Mouse (Mus musculus) midbrain, embryonic 11.5 days (tissue): ENCODE measurements around the gene Gm28778. TPM values are rescaled to one million over a fixed set of nuclear protein-coding genes. Genes with fewer than 3 reads are reported as not detected.
"Not testable (repeated sequence)": the region's sequence is repeated elsewhere in the genome, so short reads cannot be mapped to it uniquely, and the experiment has no call there.

Experiments used
- ATAC-seq: fragments of 200-750 bp; cut with Nextera tagmentation; 2 replicates; pipeline ENCODE4 v1.8.0; 2017; ENCODE audit warnings: moderate TSS enrichment, moderate library complexity; ENCODE audit not compliant: low FRiP score
- DNase-seq: peaks from one replicate; pipeline ENCODE4 v3.0.0; 2015; ENCODE audit warnings: low spot score; ENCODE audit errors: missing footprints
- H3K27ac ChIP-seq: fragments of 300-500 bp; sonication (generic); 2 replicates; pipeline ENCODE4 v1.5.1; 2014; ENCODE audit warnings: low read depth, low read length
- H3K27me3 ChIP-seq: fragments of 300-500 bp; sonication (generic); 2 replicates; pipeline ENCODE4 v1.6.1; 2014; ENCODE audit warnings: mild to moderate bottlenecking, low read length, moderate library complexity, mixed read lengths; ENCODE audit not compliant: control insufficient read depth, insufficient read depth
- H3K36me3 ChIP-seq: fragments of 300-500 bp; sonication (generic); 2 replicates; pipeline ENCODE4 v1.6.1; 2014; ENCODE audit warnings: mild to moderate bottlenecking, low read length, moderate library complexity, mixed read lengths; ENCODE audit not compliant: control insufficient read depth, insufficient read depth
- H3K4me1 ChIP-seq: fragments of 300-500 bp; sonication (generic); 2 replicates; pipeline ENCODE4 v1.6.1; 2014; ENCODE audit warnings: low read length; ENCODE audit not compliant: control insufficient read depth, insufficient read depth
- H3K4me2 ChIP-seq: fragments of 300-500 bp; sonication (generic); 2 replicates; pipeline ENCODE4 v1.6.1; 2014; ENCODE audit warnings: mild to moderate bottlenecking, moderate library complexity
- H3K4me3 ChIP-seq: fragments of 300-500 bp; sonication (generic); 2 replicates; pipeline ENCODE4 v1.5.1; 2014; ENCODE audit warnings: low read depth, low read length
- H3K9ac ChIP-seq: fragments of 300-500 bp; sonication (generic); 2 replicates; pipeline ENCODE4 v1.6.1; 2014; ENCODE audit warnings: low read length
- H3K9me3 ChIP-seq: fragments of 300-500 bp; sonication (generic); 2 replicates; pipeline ENCODE4 v1.6.1; 2016; ENCODE audit warnings: low read length; ENCODE audit not compliant: control insufficient read depth
- WGBS: fragments of 180-500 bp; shearing (Covaris S2); extraction: QIAGEN DNeasy Blood & Tissue Kit; methylation state at CpG from one replicate; pipeline ENCODE4 v1.1.7; 2014; 5-methylcytosine and 5-hydroxymethylcytosine counted together
- polyA plus RNA-seq: library from polyadenylated mRNA; unstranded; fragments of >200 nt; fragmentation: Nextera tagmentation; extraction: Ambion mirVana; gene quantifications from 2 replicates; pipeline ENCODE4 v1.2.1, GENCODE M21; 2014

The Gm28778 gene
- polyA plus RNA-seq, 1 experiment from 2014 or later, result not detected

DNA sequence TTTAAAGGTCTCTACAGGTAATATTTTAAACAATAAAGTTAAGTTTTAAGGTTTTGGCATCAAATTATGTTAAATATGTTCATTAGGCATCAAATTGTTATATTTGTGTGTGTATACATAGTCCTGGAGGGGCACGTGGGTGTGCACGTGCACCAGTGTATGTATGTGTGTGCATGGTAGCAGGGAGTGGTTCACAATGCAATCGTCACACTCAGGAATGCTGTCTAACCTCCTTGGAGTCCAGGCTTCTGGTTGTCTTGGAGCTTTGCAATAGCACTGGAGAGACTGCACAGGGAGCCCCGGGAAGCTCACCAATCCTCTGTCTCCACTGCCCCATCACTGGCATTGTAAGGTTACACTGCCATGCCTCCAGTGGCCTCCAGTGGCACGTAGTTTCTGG, 26.3 kb downstream of the Gm28778 start:
- Histone ChIP-seq H3K9me3 (no peaks in the 10 kb centered on the region), H3K36me3 (0 out of 2 replicates have a peak, but pooled peaks cover 2% of the 10 kb centered on the region)

GRCm38 (mm10) chr1:53324277-53324676, 27.4 kb downstream of the Gm28778 start:
- ATAC-seq, result no peak
- H3K9me3 ChIP-seq, result no peaks in the 10 kb centered on the region
- no peaks in the 10 kb centered on the region for H3K36me3 ChIP-seq

More for the DNA sequence above, 26.3 kb downstream of the Gm28778 start:
- 96% methylated on average over 5 of the region's 5 CpGs for WGBS
- no peak overlapping the region for H3K4me2 ChIP-seq
- no peaks in the 10 kb centered on the region for H3K4me1 ChIP-seq
- H3K4me3 ChIP-seq, result no peak overlapping the region
- no peaks in the 10 kb centered on the region for H3K27me3 ChIP-seq
- H3K9ac ChIP-seq, result no peak overlapping the region
- ATAC-seq, result no peak
- no peak for DNase-seq
- H3K27ac ChIP-seq, result no peak overlapping the region

DNA sequence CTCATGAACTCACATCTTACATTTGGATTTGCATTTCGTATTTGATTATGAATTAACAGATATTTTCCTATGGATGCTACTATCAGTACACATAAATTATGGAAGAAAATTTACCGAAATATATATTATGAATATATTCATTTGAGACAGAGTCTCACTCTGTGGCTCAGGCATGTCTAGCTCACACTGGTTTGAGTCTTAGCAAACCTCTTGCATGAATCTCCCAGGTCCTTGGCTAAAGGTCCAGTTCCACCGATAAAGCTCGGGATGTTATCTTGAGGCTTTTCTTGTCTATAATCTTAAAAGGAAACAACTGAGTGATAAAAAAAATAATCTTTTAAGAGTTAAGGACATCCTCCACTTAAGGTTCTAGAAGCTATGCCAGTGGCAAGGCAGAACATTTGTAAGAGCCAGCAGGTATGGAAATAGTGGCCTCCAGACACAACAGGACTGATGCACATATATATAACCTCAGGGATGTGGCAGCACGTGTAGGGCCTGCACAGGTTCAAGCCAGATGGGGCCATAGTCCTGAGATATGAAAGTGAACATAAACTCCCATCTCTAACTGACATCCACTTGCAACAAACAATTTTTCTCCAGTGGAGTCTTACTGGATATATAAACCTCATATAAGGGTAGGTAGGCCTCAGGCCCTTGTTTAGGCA, 28.1 kb downstream of the Gm28778 start:
- no peak for ATAC-seq
- no peak overlapping the region for H3K4me3 ChIP-seq
- no peak for DNase-seq
- WGBS, result 94% methylated on average over 5 of the region's 5 CpGs
- no peak overlapping the region for H3K9ac ChIP-seq
- no peaks in the 10 kb centered on the region for H3K9me3 ChIP-seq
- H3K27ac ChIP-seq, result no peak overlapping the region
- no peaks in the 10 kb centered on the region for H3K4me1 ChIP-seq
- no peak overlapping the region for H3K4me2 ChIP-seq
- H3K36me3 ChIP-seq, result no peaks in the 10 kb centered on the region
- H3K27me3 ChIP-seq, result no peaks in the 10 kb centered on the region

More at GRCm38 (mm10) chr1:53324277-53324676, 27.4 kb downstream of the Gm28778 start:
- Histone ChIP-seq H3K9ac (no peak overlapping the region), H3K27ac (no peak overlapping the region), H3K27me3 (no peaks in the 10 kb centered on the region), H3K4me3 (no peak overlapping the region), H3K4me1 (no peaks in the 10 kb centered on the region), H3K4me2 (no peak overlapping the region)
- DNase-seq, result no peak
- 92% methylated on average over 1 of the region's 1 CpGs for WGBS

GRCm38 (mm10) chr1:53333527-53333926, 36.6 kb downstream of the Gm28778 start:
- not testable (repeated sequence) for H3K4me2 ChIP-seq, H3K27ac ChIP-seq, H3K9ac ChIP-seq, H3K36me3 ChIP-seq, DNase-seq, ATAC-seq, H3K4me3 ChIP-seq, H3K27me3 ChIP-seq, H3K4me1 ChIP-seq, H3K9me3 ChIP-seq
- WGBS, result 70% methylated on average over 5 of the region's 5 CpGs

- Histone ChIP-seq H3K27ac (no peak overlapping the region), H3K27me3 (no peaks in the 10 kb centered on the region), H3K4me3 (no peak overlapping the region), H3K9me3 (no peaks in the 10 kb centered on the region), H3K36me3 (no peaks in the 10 kb centered on the region), H3K9ac (no peak overlapping the region), H3K4me1 (no peaks in the 10 kb centered on the region), H3K4me2 (no peak overlapping the region)
- DNase-seq (no peak), ATAC-seq (no peak)
Observed at GRCm38 (mm10) chr1:53335465-53335864, 38.6 kb downstream of the Gm28778 start.

- WGBS, result 68% methylated on average over 2 of the region's 2 CpGs
- not testable (repeated sequence) for H3K9ac ChIP-seq, ATAC-seq
Observed at GRCm38 (mm10) chr1:53337403-53337802, 40.5 kb downstream of the Gm28778 start.

GRCm38 (mm10) chr1:53341071-53341470, 44.2 kb downstream of the Gm28778 start:
- Histone ChIP-seq H3K9ac (no peak overlapping the region), H3K9me3 (no peaks in the 10 kb centered on the region; the same call in 1 of the 2 replicates), H3K27ac (no peak overlapping the region), H3K27me3 (no peaks in the 10 kb centered on the region), H3K4me3 (no peak overlapping the region), H3K4me1 (no peaks in the 10 kb centered on the region), H3K4me2 (no peak overlapping the region), H3K36me3 (peaks cover 15% of the 10 kb centered on the region)
- no peak for ATAC-seq
- no peak for DNase-seq
- WGBS, result 98% methylated on average over 2 of the region's 2 CpGs

More at GRCm38 (mm10) chr1:53337403-53337802, 40.5 kb downstream of the Gm28778 start:
- H3K27ac ChIP-seq, H3K4me3 ChIP-seq, H3K36me3 ChIP-seq, H3K27me3 ChIP-seq, H3K9me3 ChIP-seq, DNase-seq, H3K4me2 ChIP-seq, H3K4me1 ChIP-seq: not testable (repeated sequence)

DNA sequence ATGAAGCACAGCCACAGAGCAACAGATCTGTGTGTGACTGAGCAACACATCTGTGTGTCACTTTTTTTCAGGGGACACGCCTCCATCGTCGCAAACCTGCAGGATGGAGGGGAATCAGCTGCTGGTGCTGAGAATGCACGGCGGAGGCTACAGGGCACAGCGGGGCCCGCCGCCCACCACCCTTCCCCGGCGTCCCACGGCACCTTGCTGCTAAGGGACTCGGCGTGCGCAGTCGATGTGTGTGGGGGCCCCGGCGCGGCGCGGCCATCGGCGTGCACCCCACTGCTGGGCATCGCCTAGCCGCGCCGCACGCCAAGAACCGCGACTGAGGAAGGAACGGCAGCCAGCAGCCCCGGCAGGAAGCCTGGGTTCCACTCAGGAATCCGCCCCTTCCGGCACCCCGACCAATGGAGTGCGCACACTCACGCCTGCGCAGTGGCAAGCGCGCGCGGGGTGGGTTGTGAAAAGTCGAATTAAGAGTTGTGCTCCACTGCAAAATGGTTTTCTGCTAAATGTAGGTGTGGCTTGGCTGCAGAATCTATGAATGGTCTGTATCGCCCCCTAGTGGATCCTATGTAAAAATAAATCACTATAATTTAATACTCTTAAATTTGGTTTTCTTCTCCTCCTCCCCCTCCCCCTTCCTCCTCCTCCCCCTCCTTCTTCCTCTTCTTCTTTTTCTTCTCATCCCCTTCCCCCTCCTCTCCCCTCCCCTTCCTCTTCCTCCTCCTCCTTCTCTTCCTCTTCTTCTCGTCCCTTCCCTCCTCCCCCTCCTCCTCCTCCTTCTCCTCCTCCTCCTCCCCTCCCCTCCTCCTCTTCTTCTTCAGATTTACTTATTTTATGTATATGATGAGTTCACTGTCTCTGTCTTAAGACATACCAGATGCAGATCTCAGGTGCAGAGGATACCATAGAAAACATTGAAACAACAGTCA, 55.7 kb downstream of the Gm28778 start, which contains the start of the genes Asdurf, Gm28551 and Asnsd1:
TSS of gene Asdurf (minus strand) at position 293 of the 935 bp plus-strand sequence.
TSS of gene Gm28551 (minus strand) at position 341 of the 935 bp plus-strand sequence.
TSS of gene Asnsd1 (minus strand) at position 426 of the 935 bp plus-strand sequence.
- peak; percentile 100 for ATAC-seq
- under 1% methylated on average over 43 of the region's 44 CpGs for WGBS
- peak; percentile 99 for DNase-seq
- Histone ChIP-seq H3K27ac (0 out of 2 replicates have a peak within 1 kb of the TSS, but pooled peaks have one; percentile 57), H3K27me3 (no peaks in the 10 kb centered on the region), H3K36me3 (peaks cover 8% of the 10 kb centered on the region; the same call in 1 of the 2 replicates), H3K4me3 (peak within 1 kb of the TSS; percentile 79), H3K9me3 (no peaks in the 10 kb centered on the region), H3K9ac (peak within 1 kb of the TSS; percentile 92), H3K4me1 (peaks cover 5% of the 10 kb centered on the region; the same call in 1 of the 2 replicates), H3K4me2 (peak within 1 kb of the TSS; percentile 44)

- Histone ChIP-seq H3K9ac (no peak overlapping the region), H3K27ac (no peak overlapping the region), H3K4me3 (no peak overlapping the region), H3K36me3 (no peaks in the 10 kb centered on the region), H3K27me3 (no peaks in the 10 kb centered on the region), H3K9me3 (no peaks in the 10 kb centered on the region), H3K4me2 (no peak overlapping the region), H3K4me1 (no peaks in the 10 kb centered on the region)
- DNase-seq (no peak), ATAC-seq (no peak)
Observed at GRCm38 (mm10) chr1:53358988-53359387, 62.1 kb downstream of the Gm28778 start.
